Mouse (Mus musculus) hindbrain, embryonic 14.5 days (tissue): Measurements from ENCODE around the gene Gna15. TPM values are rescaled to one million over a fixed set of nuclear protein-coding genes. Genes with fewer than 3 reads are reported as not detected.

ENCODE experiments used
- ATAC-seq: fragments of 200-750 bp; cut with Nextera tagmentation; 2 replicates; pipeline ENCODE4 v1.8.0; 2017; ENCODE audit warnings: moderate number of reproducible peaks, mild to moderate bottlenecking, moderate TSS enrichment, moderate library complexity; ENCODE audit not compliant: low FRiP score
- DNase-seq: peaks from one replicate; pipeline ENCODE4 v3.0.0-alpha.2; 2015; ENCODE audit warnings: low spot score
- H3K27ac ChIP-seq: fragments of 300-500 bp; sonication (generic); 2 replicates; pipeline ENCODE4 v1.5.1; 2014; ENCODE audit warnings: mild to moderate bottlenecking, moderate library complexity
- H3K27me3 ChIP-seq: fragments of 300-500 bp; sonication (generic); 2 replicates; pipeline ENCODE4 v1.6.1; 2014; ENCODE audit warnings: mild to moderate bottlenecking, low read length, mixed read lengths; ENCODE audit not compliant: control insufficient read depth, insufficient read depth
- H3K36me3 ChIP-seq: fragments of 300-500 bp; sonication (generic); replicated peaks from 2 replicates; pipeline ENCODE4 v1.6.1; 2014; ENCODE audit not compliant: control insufficient read depth, insufficient read depth
- H3K4me1 ChIP-seq: fragments of 300-500 bp; sonication (generic); replicated peaks from 2 replicates; pipeline ENCODE4 v1.6.1; 2014; ENCODE audit warnings: antibody characterized with exemption, low read length, mixed read lengths; ENCODE audit not compliant: control insufficient read depth, insufficient read depth
- H3K4me2 ChIP-seq: fragments of 300-500 bp; sonication (generic); replicated peaks from 2 replicates; pipeline ENCODE4 v1.6.1; 2014; ENCODE audit warnings: mild to moderate bottlenecking, moderate library complexity
- H3K4me3 ChIP-seq: fragments of 300-500 bp; sonication (generic); replicated peaks from 2 replicates; pipeline ENCODE4 v1.5.1; 2014; ENCODE audit warnings: mild to moderate bottlenecking, low read length
- H3K9ac ChIP-seq: fragments of 300-500 bp; sonication (generic); 2 replicates; pipeline ENCODE4 v1.6.1; 2014
- H3K9me3 ChIP-seq: fragments of 300-500 bp; sonication (generic); 2 replicates; pipeline ENCODE4 v1.6.1; 2016; ENCODE audit warnings: low read length; ENCODE audit not compliant: control insufficient read depth
- WGBS: fragments of 180-500 bp; shearing (Covaris S2); extraction: QIAGEN DNeasy Blood & Tissue Kit; methylation state at CpG from one replicate; pipeline ENCODE4 v1.1.7; 2014; 5-methylcytosine and 5-hydroxymethylcytosine counted together
- polyA plus RNA-seq: library from polyadenylated mRNA; unstranded; fragments of >200 nt; fragmentation: Nextera tagmentation; extraction: Ambion mirVana; gene quantifications from 2 replicates; pipeline ENCODE4 v1.2.1, GENCODE M21; 2014

Gna15 gene
- 1.1 and 1.2 TPM in 2 replicates for polyA plus RNA-seq

- H3K27ac ChIP-seq: no peak within 1 kb of the TSS
- WGBS: 30% methylated on average over 9 of the region's 9 CpGs
- no peak within 1 kb of the TSS for H3K4me2 ChIP-seq
- H3K9me3 ChIP-seq: no peaks in the 10 kb centered on the region
- DNase-seq (no peak), ATAC-seq (no peak)
- no peaks in the 10 kb centered on the region for H3K4me1 ChIP-seq
- 0 out of 2 replicates have a peak, but pooled peaks cover 6% of the 10 kb centered on the region for H3K27me3 ChIP-seq
- H3K4me3 ChIP-seq: no peak within 1 kb of the TSS
- H3K9ac ChIP-seq: 0 out of 2 replicates have a peak within 1 kb of the TSS, but pooled peaks have one; percentile 5
- H3K36me3 ChIP-seq: peaks cover 6% of the 10 kb centered on the region; the same call in 1 of the 2 replicates
These were observed at the start of gene Gna15 for GRCm38 (mm10) chr10:81524051-81524605. Gene Gna15, minus strand, starts transcription at chr10:81524225.

- H3K9me3 ChIP-seq: no peaks in the 10 kb centered on the region
- WGBS: 12% methylated on average over 9 of the region's 9 CpGs
- H3K9ac ChIP-seq: no peak overlapping the region
- no peaks in the 10 kb centered on the region for H3K36me3 ChIP-seq
- peaks cover 50% of the 10 kb centered on the region for H3K27me3 ChIP-seq
- no peak overlapping the region for H3K4me2 ChIP-seq
- no peak overlapping the region for H3K27ac ChIP-seq
- ATAC-seq: no peak
- no peak for DNase-seq
- no peak overlapping the region for H3K4me3 ChIP-seq
- peaks cover 52% of the 10 kb centered on the region for H3K4me1 ChIP-seq
These were observed 49.0 kb upstream of the Gna15 start for GRCm38 (mm10) chr10:81572975-81573374.

DNA sequence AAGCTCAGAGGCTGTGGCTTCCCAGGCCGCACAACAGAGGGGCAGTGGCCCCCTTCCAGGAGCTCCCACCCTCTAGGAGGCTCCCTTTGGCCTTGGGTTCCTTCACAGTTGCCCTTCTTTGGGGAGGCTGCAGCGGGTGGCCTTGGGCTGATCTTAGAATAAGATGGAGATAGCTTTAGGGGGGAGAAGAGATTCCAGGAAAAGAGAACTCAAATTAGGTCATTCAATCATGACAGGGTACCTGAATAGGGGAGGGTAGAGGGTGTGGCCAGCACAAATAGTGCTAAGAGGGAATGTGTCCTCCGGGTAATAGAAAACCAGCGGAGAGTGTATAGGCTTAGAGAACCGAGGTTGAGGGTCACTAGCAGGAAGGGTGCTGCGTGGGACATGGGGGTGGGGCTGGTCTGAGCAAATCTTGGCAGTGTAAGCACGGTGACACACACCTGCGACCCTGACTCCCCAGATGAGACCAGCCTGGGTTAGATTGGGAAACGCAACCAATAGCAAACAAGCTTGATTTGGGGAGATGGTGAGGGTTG, 48.2 kb upstream of the Gna15 start:
- 0 out of 2 replicates have a peak overlapping the region, but pooled peaks have one; percentile 7 for H3K4me3 ChIP-seq
- H3K27ac ChIP-seq: no peak overlapping the region
- ATAC-seq (no peak), DNase-seq (no peak)
- peaks cover 52% of the 10 kb centered on the region for H3K4me1 ChIP-seq
- 0 out of 2 replicates have a peak, but pooled peaks cover 5% of the 10 kb centered on the region for H3K36me3 ChIP-seq
- H3K4me2 ChIP-seq: peak overlapping the region; percentile 63
- H3K9me3 ChIP-seq: no peaks in the 10 kb centered on the region
- H3K9ac ChIP-seq: no peak overlapping the region
- WGBS: 3% methylated on average over 9 of the region's 9 CpGs
- H3K27me3 ChIP-seq: peaks cover 53% of the 10 kb centered on the region

- H3K4me1 ChIP-seq: peaks cover 52% of the 10 kb centered on the region
- WGBS: under 1% methylated on average over 18 of the region's 18 CpGs
- H3K9me3 ChIP-seq: no peaks in the 10 kb centered on the region
- peak; percentile 93 for ATAC-seq
- peaks cover 53% of the 10 kb centered on the region for H3K27me3 ChIP-seq
- H3K4me2 ChIP-seq: peak overlapping the region; percentile 63
- peak overlapping the region; percentile 84; the same call in 1 of the 2 replicates for H3K27ac ChIP-seq
- peak overlapping the region; percentile 6; the same call in 1 of the 2 replicates for H3K9ac ChIP-seq
- H3K4me3 ChIP-seq: peak overlapping the region; percentile 31
- DNase-seq: peak; percentile 99
- peaks cover 12% of the 10 kb centered on the region; the same call in 1 of the 2 replicates for H3K36me3 ChIP-seq
These were observed 47.5 kb upstream of the Gna15 start for GRCm38 (mm10) chr10:81571501-81571876.

DNA sequence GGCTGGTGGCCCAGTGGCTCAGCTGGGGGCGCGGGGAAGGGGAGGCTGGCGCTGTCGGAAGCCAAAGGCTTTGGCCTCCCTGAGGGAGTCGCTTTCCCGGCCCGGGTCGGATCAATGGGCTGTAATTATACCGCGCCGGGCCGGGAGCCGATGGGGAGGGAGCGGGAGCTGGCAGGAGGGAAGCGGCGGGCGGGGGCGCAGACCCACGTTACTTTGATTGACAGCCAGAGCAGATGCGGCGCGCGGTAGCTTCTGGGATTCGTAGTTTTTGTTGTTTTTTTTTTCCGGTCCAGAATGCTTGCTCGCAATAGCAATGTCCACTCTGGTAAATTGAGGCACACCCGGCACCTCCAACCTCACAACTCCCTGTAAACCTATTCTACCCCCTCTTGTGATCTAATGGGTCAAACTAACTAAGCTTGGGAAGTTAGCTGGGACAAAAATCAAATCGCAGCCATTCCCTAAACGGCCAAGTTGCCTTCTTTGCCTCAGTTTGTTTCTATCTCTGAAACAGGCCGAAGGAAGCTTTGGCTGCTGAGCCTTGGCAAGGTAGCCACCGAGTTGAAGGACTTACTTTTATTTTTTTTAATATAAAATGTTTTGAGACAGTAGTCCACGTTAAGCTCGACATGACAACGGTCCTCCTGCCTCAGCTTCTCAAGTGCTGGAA, 46.9 kb upstream of the Gna15 start:
- peak overlapping the region; percentile 6; the same call in 1 of the 2 replicates for H3K9ac ChIP-seq

DNA sequence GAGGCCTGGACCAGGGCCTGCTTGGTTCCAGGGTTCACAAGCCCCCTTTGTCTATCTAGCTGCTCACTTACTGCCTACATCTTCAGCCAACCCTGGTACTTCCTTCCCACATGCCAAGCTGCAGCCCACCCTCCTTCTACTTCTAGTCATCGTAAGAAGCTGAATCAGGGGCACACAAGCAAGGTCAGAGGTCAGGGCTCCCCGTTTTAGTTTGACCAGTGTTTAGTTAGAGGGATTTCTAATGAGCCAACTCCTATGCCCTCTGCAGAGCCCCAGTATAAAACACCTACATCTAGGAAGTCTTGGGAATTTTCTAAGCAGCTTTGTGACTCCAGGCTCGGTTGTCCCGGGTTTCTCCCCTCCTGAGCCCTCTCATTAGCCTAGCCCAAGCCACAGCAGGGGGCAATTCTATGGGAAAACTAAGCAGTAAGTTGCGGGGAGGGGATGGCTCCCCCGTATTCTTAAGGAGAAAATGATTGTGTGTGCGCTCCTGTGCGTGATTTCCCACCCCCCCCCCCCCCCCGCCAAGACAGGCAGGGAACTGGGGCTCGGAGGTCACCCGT, 46.3 kb upstream of the Gna15 start:
- ATAC-seq (peak; percentile 17), DNase-seq (peak; percentile 67)
- Histone ChIP-seq H3K36me3 (peaks cover 24% of the 10 kb centered on the region), H3K4me2 (peak overlapping the region; percentile 63), H3K4me1 (peaks cover 44% of the 10 kb centered on the region), H3K9ac (no peak overlapping the region), H3K27me3 (peaks cover 56% of the 10 kb centered on the region), H3K4me3 (peak overlapping the region; percentile 31), H3K9me3 (no peaks in the 10 kb centered on the region), H3K27ac (peak overlapping the region; percentile 84)
- 0% methylated on average over 8 of the region's 11 CpGs for WGBS

More for the DNA sequence above, 46.9 kb upstream of the Gna15 start:
- under 1% methylated on average over 33 of the region's 34 CpGs for WGBS
- Histone ChIP-seq H3K4me1 (peaks cover 51% of the 10 kb centered on the region), H3K36me3 (peaks cover 17% of the 10 kb centered on the region), H3K27ac (peak overlapping the region; percentile 84), H3K4me2 (peak overlapping the region; percentile 63), H3K9me3 (no peaks in the 10 kb centered on the region), H3K4me3 (peak overlapping the region; percentile 31), H3K27me3 (peaks cover 53% of the 10 kb centered on the region)
- DNase-seq (peak; percentile 97), ATAC-seq (peak; percentile 65)

- 46% methylated on average over 9 of the region's 9 CpGs for WGBS
- Histone ChIP-seq H3K4me3 (no peak overlapping the region), H3K27me3 (peaks cover 60% of the 10 kb centered on the region), H3K36me3 (peaks cover 29% of the 10 kb centered on the region), H3K9ac (no peak overlapping the region), H3K4me2 (peak overlapping the region; percentile 63; the same call in 1 of the 2 replicates), H3K9me3 (no peaks in the 10 kb centered on the region), H3K27ac (peak overlapping the region; percentile 84), H3K4me1 (peaks cover 39% of the 10 kb centered on the region)
- no peak for ATAC-seq
- DNase-seq: no peak
These were observed 45.6 kb upstream of the Gna15 start for GRCm38 (mm10) chr10:81569507-81570237.

GRCm38 (mm10) chr10:81568381-81569191, 44.6 kb upstream of the Gna15 start:
- H3K27me3 ChIP-seq: peaks cover 50% of the 10 kb centered on the region
- ATAC-seq (no peak), DNase-seq (peak; percentile 55)
- H3K4me1 ChIP-seq: peaks cover 43% of the 10 kb centered on the region
- H3K9ac ChIP-seq: no peak overlapping the region
- peak overlapping the region; percentile 15; the same call in 1 of the 2 replicates for H3K4me2 ChIP-seq
- H3K9me3 ChIP-seq: no peaks in the 10 kb centered on the region
- H3K4me3 ChIP-seq: no peak overlapping the region
- no peak overlapping the region for H3K27ac ChIP-seq
- peaks cover 35% of the 10 kb centered on the region for H3K36me3 ChIP-seq
- WGBS: 10% methylated on average over 16 of the region's 16 CpGs
